Mouse (Mus musculus): ENCODE measurements at regions not wholly inside any gene's neighbourhood (a gene's known extent, or its start where the extent isn't known, plus 50 kb on each side); places are given as distances from the start of the nearest gene placed in this dataset.
A peak's percentile ranks its signal among the peaks of the same experiment; 100 is the strongest.

- DNase-seq = no peak
Observed at GRCm38 (mm10) chr1:154255971-154256370, 55.0 kb downstream of the Zfp648 start.

DNA sequence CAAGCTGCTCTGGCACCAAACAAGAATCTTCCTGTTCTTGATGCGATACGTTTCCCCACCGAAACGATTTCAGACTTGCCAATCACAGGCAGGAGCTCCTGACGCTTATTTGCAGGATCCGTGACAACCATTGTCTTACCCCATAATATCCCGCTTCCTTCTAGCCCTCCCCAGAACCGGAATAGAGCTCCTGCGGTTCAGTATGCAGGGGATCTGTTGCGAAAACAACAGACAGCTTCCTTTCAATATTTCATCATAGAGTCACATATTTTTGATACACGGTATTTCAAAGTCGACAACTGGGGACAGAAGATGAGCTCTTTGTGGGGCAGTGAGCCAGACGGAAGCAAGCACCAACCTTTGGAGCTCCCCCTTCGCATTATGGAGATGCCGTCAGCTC, 55.8 kb downstream of the Zfp648 start:
- DNase-seq = no peak

DNA sequence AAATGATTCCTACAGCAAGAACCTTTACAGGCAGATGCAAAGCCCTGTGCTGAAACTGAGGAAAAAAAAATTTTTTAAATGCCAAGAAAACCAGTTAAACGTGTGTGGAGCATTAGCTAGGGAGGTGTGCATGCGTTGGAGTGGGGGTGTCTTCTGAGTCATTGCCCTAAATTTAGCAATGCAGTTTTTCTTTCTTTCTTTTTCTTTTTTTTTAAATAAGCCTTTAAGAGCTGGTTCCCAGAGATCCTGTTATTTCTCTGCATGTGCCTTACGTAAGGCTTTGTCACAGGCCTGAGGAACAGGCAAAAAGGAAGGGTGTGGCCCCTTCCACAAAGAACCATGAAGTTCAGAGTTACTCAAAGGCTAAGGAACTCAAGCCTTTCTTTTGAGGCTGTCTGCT, 57.5 kb downstream of the Zfp648 start:
- no peak for DNase-seq

GRCm38 (mm10) chr1:154260393-154260792, 59.4 kb downstream of the Zfp648 start:
- no peak for DNase-seq

- peak; percentile 67 for DNase-seq
Observed at GRCm38 (mm10) chr1:154281438-154281837, 80.5 kb downstream of the Zfp648 start.

DNA sequence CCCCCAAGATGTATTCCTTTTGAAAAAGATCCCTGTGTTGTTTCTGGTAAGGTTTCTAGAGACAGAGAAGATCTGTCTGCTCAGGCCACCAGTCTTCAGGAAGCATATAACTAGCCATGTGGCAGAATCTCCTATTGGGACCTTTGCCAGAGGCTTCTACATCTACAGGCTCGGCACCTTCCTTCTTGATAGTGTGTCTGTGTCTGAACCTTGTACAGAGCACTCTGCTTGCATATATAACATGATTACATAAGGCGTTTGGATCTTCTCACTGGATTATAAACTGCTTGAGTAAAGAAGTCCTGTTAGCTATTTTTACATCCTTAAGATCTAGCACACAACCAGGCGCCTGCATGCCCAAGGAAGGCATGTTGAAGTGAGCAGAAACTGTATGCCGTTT, 85.1 kb downstream of the Zfp648 start:
- DNase-seq = no peak

DNA sequence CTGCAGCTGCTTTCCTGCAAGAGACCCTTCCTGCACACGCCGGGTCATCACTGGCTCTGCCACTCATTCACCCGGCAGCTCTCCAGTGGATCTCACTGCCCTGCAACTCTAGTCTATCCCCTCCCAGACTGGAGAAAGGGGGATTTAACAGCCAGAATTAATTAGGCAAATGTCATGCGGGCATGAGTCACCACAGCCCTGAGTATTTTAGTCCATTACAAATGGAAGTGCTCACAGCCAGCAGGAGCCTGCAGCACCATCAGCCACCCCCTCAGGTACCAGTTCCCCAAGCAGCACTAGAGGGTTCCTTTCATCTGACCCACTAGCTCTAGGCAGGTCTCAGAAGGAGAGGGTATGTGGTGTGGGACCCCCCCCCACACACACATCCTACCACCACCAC, 91.7 kb downstream of the Zfp648 start:
- no peak for DNase-seq

GRCm38 (mm10) chr1:154296080-154296479, 95.1 kb downstream of the Zfp648 start:
- DNase-seq = no peak

- DNase-seq = no peak
Observed at GRCm38 (mm10) chr1:154299866-154300265, 98.9 kb downstream of the Zfp648 start.

DNA sequence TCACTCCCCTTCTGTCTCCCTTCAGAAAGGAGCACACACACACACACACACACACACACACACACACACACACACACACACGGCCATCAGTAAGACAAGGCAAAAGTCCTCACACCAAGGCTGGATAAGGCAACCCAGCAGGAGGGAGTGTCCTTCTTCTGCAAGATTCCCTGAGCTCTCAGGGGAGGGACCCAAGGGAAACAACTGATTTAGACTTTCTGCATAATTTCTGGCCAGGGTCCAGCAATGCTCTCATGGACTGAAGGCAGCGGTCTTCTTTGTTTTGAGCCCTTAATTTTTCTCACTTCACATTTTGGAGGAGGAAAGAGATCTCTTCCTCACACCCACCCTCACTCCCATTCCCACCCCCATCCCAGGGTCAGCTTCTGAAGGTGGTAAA, 108.7 kb downstream of the Zfp648 start:
- DNase-seq = no peak
